Mouse (Mus musculus) ES-E14 (cell line): Measurements from ENCODE around the gene Mapk8ip3. TPM values are rescaled to one million over a fixed set of nuclear protein-coding genes. Genes with fewer than 3 reads are reported as not detected.

Source experiments
- DNase-seq: peaks from one replicate; pipeline ENCODE4 v3.0.0-alpha.2; 2013; ENCODE audit warnings: low read depth, low spot score
- H3K27ac ChIP-seq: 2 replicates; pipeline ENCODE4 v1.5.1; 2012; ENCODE audit warnings: low read depth, mild to moderate bottlenecking, low read length, moderate library complexity, mixed read lengths; ENCODE audit not compliant: poor library complexity, insufficient read depth, severe bottlenecking
- H3K36me3 ChIP-seq: 2 replicates; pipeline ENCODE4 v1.6.1; 2012; ENCODE audit warnings: mild to moderate bottlenecking, low read length, moderate library complexity, mixed read lengths; ENCODE audit not compliant: control insufficient read depth, poor library complexity, insufficient read depth, severe bottlenecking
- H3K4me1 ChIP-seq, 2 experiments: fragments of 150-350 bp in 1 of 2; sonication (generic) in 1 of 2; 2 replicates each; pipeline ENCODE4 v1.6.1; 2012; ENCODE audit warnings: low read length in 2 of 2, mild to moderate bottlenecking in 1 of 2, mixed read lengths in 1 of 2; ENCODE audit not compliant: control insufficient read depth in 2 of 2, insufficient read depth in 2 of 2, poor library complexity in 1 of 2
- H3K4me3 ChIP-seq, 2 experiments: fragments of 150-350 bp in 1 of 2; sonication (generic) in 1 of 2; 2 replicates each; pipeline ENCODE4 v1.5.1; 2012; ENCODE audit warnings: low read length in 2 of 2, low read depth in 1 of 2, mild to moderate bottlenecking in 1 of 2, mixed read lengths in 1 of 2; ENCODE audit not compliant: insufficient read depth in 1 of 2, poor library complexity in 1 of 2, severe bottlenecking in 1 of 2
- H3K9ac ChIP-seq: 2 replicates; pipeline ENCODE4 v1.6.1; 2012; ENCODE audit warnings: low read depth, mild to moderate bottlenecking, low read length, mixed read lengths; ENCODE audit not compliant: poor library complexity, insufficient read depth, severe bottlenecking
- H3K9me3 ChIP-seq: fragments of 150-350 bp; sonication (generic); 2 replicates; pipeline ENCODE4 v1.6.1; 2012; ENCODE audit warnings: low read depth, mild to moderate bottlenecking, low read length; ENCODE audit not compliant: control insufficient read depth, insufficient read depth
- CHD2 ChIP-seq: IDR thresholded peaks from 2 replicates; pipeline ENCODE4 v1.6.1; 2014; ENCODE audit warnings: mild to moderate bottlenecking, low read depth, low read length, inconsistent platforms
- HCFC1 ChIP-seq: IDR thresholded peaks from 2 replicates; pipeline ENCODE4 v1.6.1; 2012; ENCODE audit warnings: low read length, inconsistent platforms, borderline replicate concordance; ENCODE audit not compliant: insufficient read depth
- MAFK ChIP-seq: IDR thresholded peaks from 2 replicates; pipeline ENCODE4 v1.6.1; 2014; ENCODE audit warnings: mild to moderate bottlenecking, low read depth, low read length, inconsistent platforms; ENCODE audit not compliant: insufficient read depth
- ZC3H11A ChIP-seq: IDR thresholded peaks from 2 replicates; pipeline ENCODE4 v1.6.1; 2012; ENCODE audit warnings: low read depth, mild to moderate bottlenecking, inconsistent platforms, low read length, borderline replicate concordance
- ZNF384 ChIP-seq: IDR thresholded peaks from 2 replicates; pipeline ENCODE4 v1.6.1; 2012; ENCODE audit warnings: low read depth, low read length, inconsistent platforms
- in situ Hi-C, 2 experiments: fragments of 600-800 bp; cut with MboI; formaldehyde crosslinking; loops; one replicate each; pipeline ENCODE4 v1.15.1; 2025; ENCODE audit warnings: low sequenced_read_pairs in 2 of 2, inconsistent platforms in 1 of 2; ENCODE audit not compliant: unreplicated experiment in 2 of 2
- total RNA-seq: library from RNA; depleted of rRNA; stranded (reverse); fragments of 300-350 nt; gene quantifications from 2 replicates; pipeline ENCODE4 v1.2.3, GENCODE M21; 2012; rRNA removed

The Mapk8ip3 gene
- total RNA-seq, 1 experiment, result 55.7 TPM

DNA sequence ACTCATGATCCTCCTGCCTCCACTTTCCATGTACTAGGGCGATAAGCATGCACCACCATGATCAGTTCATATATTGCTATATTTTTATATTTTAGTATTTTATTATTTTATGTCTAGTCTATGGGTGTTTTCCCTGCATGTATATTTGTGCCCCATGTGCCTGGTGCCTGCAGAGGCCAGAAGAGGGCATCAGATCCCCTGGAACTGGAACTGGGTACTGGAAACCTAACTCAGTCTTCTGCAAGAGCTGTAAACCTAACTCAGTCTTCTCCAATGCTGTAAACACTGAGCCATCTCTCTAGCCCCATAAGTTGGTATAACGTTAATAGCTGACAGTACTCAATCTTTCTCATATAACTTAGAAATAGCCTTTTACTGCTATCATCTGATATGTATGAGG is 94.1 kb downstream of the Mapk8ip3 start:
- no peak for DNase-seq
- Histone ChIP-seq H3K36me3 (no peaks in the 10 kb centered on the region; the same call in 1 of the 2 replicates), H3K9me3 (no peaks in the 10 kb centered on the region), H3K4me1 (0 out of 4 replicates have a peak, but pooled peaks cover 0 to 1% of the 10 kb centered on the region in 2 experiments), H3K4me3 (no peak overlapping the region), H3K9ac (no peak overlapping the region), H3K27ac (no peak overlapping the region)
- TF ChIP-seq HCFC1, result no peak
- TF ChIP-seq CHD2, result no peak
- TF ChIP-seq MAFK, result no peak
- no peak for TF ChIP-seq ZC3H11A
- TF ChIP-seq ZNF384, result no peak
- in situ Hi-C loops, result no loop called here

Other genes starting within 250 kb of the Mapk8ip3 start
- gene Syngr3, start 247.0 kb downstream of the Mapk8ip3 start, total RNA-seq, result 4.1 and 13.1 TPM in 2 replicates
- gene Gfer, start 240.8 kb downstream of the Mapk8ip3 start, total RNA-seq, result 61.8 and 63.4 TPM in 2 replicates
- 2.9 and 7.5 TPM in 2 replicates for gene Noxo1, start 240.7 kb downstream of the Mapk8ip3 start, total RNA-seq
- 108 and 119 TPM in 2 replicates for gene Tbl3, start 229.3 kb downstream of the Mapk8ip3 start, total RNA-seq
- 0.71 and 0.95 TPM in 2 replicates for gene Rnf151, start 218.9 kb downstream of the Mapk8ip3 start, total RNA-seq
- gene Rps2, start 218.9 kb downstream of the Mapk8ip3 start, total RNA-seq, result 3,495 and 3,661 TPM in 2 replicates
- 147 and 191 TPM in 2 replicates for gene Ndufb10, start 212.5 kb downstream of the Mapk8ip3 start, total RNA-seq
- 0.16 and 0.67 TPM in 2 replicates for gene Rpl3l, start 209.2 kb downstream of the Mapk8ip3 start, total RNA-seq
- gene Msrb1, start 200.3 kb downstream of the Mapk8ip3 start, total RNA-seq, result 23.5 and 30.2 TPM in 2 replicates
- gene Hs3st6, start 184.0 kb downstream of the Mapk8ip3 start, total RNA-seq, result 1.6 and 2.3 TPM in 2 replicates
- gene Meiob, start 132.7 kb downstream of the Mapk8ip3 start, total RNA-seq, result 0.13 and 0.42 TPM in 2 replicates
- 37.3 and 40.5 TPM in 2 replicates for gene Hagh, start 96.8 kb downstream of the Mapk8ip3 start, total RNA-seq
- gene Fahd1, start 86.6 kb downstream of the Mapk8ip3 start, total RNA-seq, result 9.7 and 9.8 TPM in 2 replicates
- gene Igfals, start 71.0 kb downstream of the Mapk8ip3 start, total RNA-seq, result 2.5 and 5.8 TPM in 2 replicates
- 85.8 and 118 TPM in 2 replicates for gene Nubp2, start 50.6 kb downstream of the Mapk8ip3 start, total RNA-seq
- 34.2 and 37.1 TPM in 2 replicates for gene Spsb3, start 50.3 kb downstream of the Mapk8ip3 start, total RNA-seq
- 21.8 and 33.7 TPM in 2 replicates for gene Eme2, start 41.9 kb downstream of the Mapk8ip3 start, total RNA-seq
- 36.1 and 39.6 TPM in 2 replicates for gene Mrps34, start 41.9 kb downstream of the Mapk8ip3 start, total RNA-seq
- 59.4 and 84.1 TPM in 2 replicates for gene Nme3, start 40.5 kb downstream of the Mapk8ip3 start, total RNA-seq
- 90.3 and 105 TPM in 2 replicates for gene Jpt2, start 23.7 kb upstream of the Mapk8ip3 start, total RNA-seq
- gene Cramp1l, start 78.8 kb upstream of the Mapk8ip3 start, total RNA-seq, result 9.1 and 11.6 TPM in 2 replicates
- gene Ift140, start 79.1 kb upstream of the Mapk8ip3 start, total RNA-seq, result 8.1 and 12.1 TPM in 2 replicates
- 0.32 and 0.62 TPM in 2 replicates for gene Tmem204, start 146.6 kb upstream of the Mapk8ip3 start, total RNA-seq
- gene Telo2, start 179.0 kb upstream of the Mapk8ip3 start, total RNA-seq, result 34.2 and 47.3 TPM in 2 replicates
- not detected in 2 replicates for gene Ptx4, start 183.8 kb upstream of the Mapk8ip3 start, total RNA-seq
- gene Clcn7, start 196.4 kb upstream of the Mapk8ip3 start, total RNA-seq, result 35.0 and 62.4 TPM in 2 replicates
- 0.18 and 0.32 TPM in 2 replicates for gene Ccdc154, start 225.5 kb upstream of the Mapk8ip3 start, total RNA-seq
- gene Gm38655, start 238.5 kb upstream of the Mapk8ip3 start, total RNA-seq, result not detected in 2 replicates
- gene BC003965, start 247.6 kb upstream of the Mapk8ip3 start, total RNA-seq, result 22.8 and 25.5 TPM in 2 replicates